Mouse (Mus musculus) neural tube, embryonic 15.5 days (tissue): ENCODE results near the gene Ercc6. TPM values are rescaled to one million over a fixed set of nuclear protein-coding genes. Genes with fewer than 3 reads are reported as not detected.

Experiments
- ATAC-seq: fragments of 200-750 bp; cut with Nextera tagmentation; 2 replicates; pipeline ENCODE4 v1.8.0; 2017; ENCODE audit warnings: mild to moderate bottlenecking, moderate TSS enrichment, moderate library complexity; ENCODE audit not compliant: low FRiP score
- H3K27ac ChIP-seq: fragments of 300-500 bp; sonication (generic); replicated peaks from 2 replicates; pipeline ENCODE4 v1.5.1; 2015; ENCODE audit warnings: mild to moderate bottlenecking, inconsistent platforms
- H3K27me3 ChIP-seq: fragments of 300-500 bp; sonication (generic); replicated peaks from 2 replicates; pipeline ENCODE4 v1.6.1; 2015; ENCODE audit warnings: inconsistent platforms
- H3K36me3 ChIP-seq: fragments of 300-500 bp; sonication (generic); 2 replicates; pipeline ENCODE4 v1.6.1; 2015; ENCODE audit warnings: inconsistent platforms
- H3K4me1 ChIP-seq: fragments of 300-500 bp; sonication (generic); 2 replicates; pipeline ENCODE4 v1.6.1; 2015; ENCODE audit warnings: inconsistent platforms
- H3K4me2 ChIP-seq: fragments of 300-500 bp; sonication (generic); 2 replicates; pipeline ENCODE4 v1.6.1; 2015; ENCODE audit warnings: inconsistent platforms, mild to moderate bottlenecking, moderate library complexity
- H3K4me3 ChIP-seq: fragments of 300-500 bp; sonication (generic); replicated peaks from 2 replicates; pipeline ENCODE4 v1.5.1; 2015; ENCODE audit warnings: mild to moderate bottlenecking, inconsistent platforms
- H3K9ac ChIP-seq: fragments of 300-500 bp; sonication (generic); replicated peaks from 2 replicates; pipeline ENCODE4 v1.6.1; 2015; ENCODE audit warnings: mild to moderate bottlenecking, inconsistent platforms
- H3K9me3 ChIP-seq: fragments of 300-500 bp; sonication (generic); replicated peaks from 2 replicates; pipeline ENCODE4 v1.6.1; 2016; ENCODE audit warnings: inconsistent platforms
- WGBS: fragments of 180-500 bp; shearing (Covaris S2); methylation state at CpG from one replicate; pipeline ENCODE4 v1.1.7; 2015; ENCODE audit warnings: mixed read lengths; 5-methylcytosine and 5-hydroxymethylcytosine counted together
- polyA plus RNA-seq: library from polyadenylated mRNA; unstranded; fragments of >200 nt; fragmentation: Nextera tagmentation; extraction: Ambion mirVana; gene quantifications from 2 replicates; pipeline ENCODE4 v1.2.1, GENCODE M21; 2015

Ercc6 gene
- polyA plus RNA-seq, 1 experiment from 2014 or later, result 20.8 TPM

DNA sequence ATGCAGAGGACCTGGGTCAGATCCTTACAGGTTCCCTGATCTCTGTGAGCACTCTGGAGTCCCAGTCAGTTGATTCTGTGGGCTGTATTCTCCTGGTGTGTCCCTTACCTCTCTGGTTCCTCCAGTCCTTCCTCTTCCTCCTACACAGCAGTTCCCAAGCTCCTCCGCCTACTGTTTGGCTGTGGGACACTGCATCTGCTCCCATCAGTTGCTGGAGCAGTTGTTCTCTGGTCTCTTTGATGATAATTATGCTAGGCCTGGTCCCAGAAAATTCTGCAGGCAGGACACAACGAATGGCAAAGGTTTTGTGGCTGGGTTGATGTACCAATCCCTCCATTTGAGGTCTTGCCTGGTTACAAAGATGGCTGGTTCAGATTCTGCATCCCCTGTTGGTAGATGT, 12.0 kb upstream of the Ercc6 start:
- Histone ChIP-seq H3K9me3 (no peaks in the 10 kb centered on the region), H3K36me3 (no peaks in the 10 kb centered on the region), H3K27me3 (no peaks in the 10 kb centered on the region; the same call in 1 of the 2 replicates), H3K4me2 (no peak overlapping the region), H3K4me1 (peaks cover 2% of the 10 kb centered on the region; the same call in 1 of the 2 replicates), H3K4me3 (no peak overlapping the region), H3K27ac (no peak overlapping the region), H3K9ac (no peak overlapping the region)
- ATAC-seq, result no peak
- WGBS, result 76% methylated on average over 2 of the region's 2 CpGs

DNA sequence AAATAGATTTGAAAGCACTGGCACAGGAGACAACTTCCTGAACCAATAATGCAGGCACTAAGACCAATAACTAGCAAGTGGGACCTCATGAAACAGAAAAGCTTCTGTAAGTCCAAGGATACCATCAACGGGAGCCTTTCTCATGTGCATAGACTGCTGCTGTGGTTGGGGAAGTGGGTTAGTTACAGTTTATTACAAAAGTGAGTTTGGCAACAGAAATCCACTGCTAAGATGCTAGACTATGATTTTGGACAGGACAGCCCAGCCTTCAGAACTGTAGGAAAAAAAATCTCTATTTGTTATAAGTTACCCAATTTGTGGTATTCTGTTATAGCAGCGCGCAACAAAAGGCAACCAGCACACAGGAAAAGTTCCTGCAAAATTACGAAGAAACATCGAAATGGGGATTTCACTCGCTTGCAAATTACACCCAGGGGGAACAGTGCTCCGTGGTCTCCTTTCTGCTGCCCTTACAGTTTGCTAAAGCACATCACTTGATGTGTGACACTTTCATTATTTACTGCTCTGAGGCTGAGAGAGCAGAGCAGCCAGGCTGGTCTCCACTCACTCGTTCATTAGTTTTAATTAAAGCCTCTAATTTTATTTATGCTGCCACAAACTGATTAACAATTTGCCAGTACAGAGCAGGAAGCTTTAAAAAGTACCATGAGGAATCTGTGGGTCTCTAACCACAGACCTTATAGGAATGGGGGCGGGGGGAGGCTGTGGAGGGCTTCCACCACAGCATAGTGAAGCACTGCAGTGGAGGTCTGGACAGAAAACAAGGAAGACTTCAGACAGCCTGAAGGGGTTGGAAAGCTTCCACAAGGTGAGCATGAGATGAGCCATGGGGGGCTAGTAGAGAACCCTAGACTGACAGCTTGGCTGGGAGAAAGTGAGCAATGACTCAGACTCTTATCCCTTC, 10.3 kb upstream of the Ercc6 start:
- Histone ChIP-seq H3K4me2 (no peak overlapping the region), H3K9me3 (no peaks in the 10 kb centered on the region), H3K27me3 (no peaks in the 10 kb centered on the region; the same call in 1 of the 2 replicates), H3K9ac (no peak overlapping the region), H3K36me3 (no peaks in the 10 kb centered on the region), H3K27ac (no peak overlapping the region), H3K4me1 (peaks cover 2% of the 10 kb centered on the region; the same call in 1 of the 2 replicates), H3K4me3 (no peak overlapping the region)
- ATAC-seq, result no peak
- 66% methylated on average over 9 of the region's 9 CpGs for WGBS

DNA sequence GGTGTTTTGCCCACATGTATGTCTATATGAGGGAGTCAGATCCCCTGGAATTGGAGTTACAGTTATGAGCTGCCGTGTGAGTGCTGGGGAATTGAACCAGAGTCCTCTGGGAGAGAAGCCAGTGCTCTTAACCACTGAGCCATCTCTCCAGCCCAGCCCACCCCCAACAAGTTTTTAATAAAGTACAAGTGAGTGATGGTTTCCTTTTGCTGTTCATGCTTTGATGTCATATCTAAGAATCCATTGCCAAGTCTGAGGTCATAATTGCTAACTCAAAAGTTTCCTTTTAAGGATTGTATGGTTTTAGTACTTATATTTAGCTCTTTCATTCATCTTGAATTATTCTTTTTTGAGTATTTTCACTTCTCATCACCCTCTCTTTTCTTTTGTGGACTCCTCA, 9.4 kb upstream of the Ercc6 start:
- H3K9ac ChIP-seq, result no peak overlapping the region
- H3K27me3 ChIP-seq, result no peaks in the 10 kb centered on the region; the same call in 1 of the 2 replicates
- WGBS, result 89% methylated on average over 1 of the region's 1 CpGs
- no peak overlapping the region for H3K4me3 ChIP-seq
- no peaks in the 10 kb centered on the region for H3K9me3 ChIP-seq
- no peak overlapping the region for H3K27ac ChIP-seq
- peaks cover 2% of the 10 kb centered on the region; the same call in 1 of the 2 replicates for H3K4me1 ChIP-seq
- no peak for ATAC-seq
- H3K4me2 ChIP-seq, result no peak overlapping the region
- H3K36me3 ChIP-seq, result no peaks in the 10 kb centered on the region

DNA sequence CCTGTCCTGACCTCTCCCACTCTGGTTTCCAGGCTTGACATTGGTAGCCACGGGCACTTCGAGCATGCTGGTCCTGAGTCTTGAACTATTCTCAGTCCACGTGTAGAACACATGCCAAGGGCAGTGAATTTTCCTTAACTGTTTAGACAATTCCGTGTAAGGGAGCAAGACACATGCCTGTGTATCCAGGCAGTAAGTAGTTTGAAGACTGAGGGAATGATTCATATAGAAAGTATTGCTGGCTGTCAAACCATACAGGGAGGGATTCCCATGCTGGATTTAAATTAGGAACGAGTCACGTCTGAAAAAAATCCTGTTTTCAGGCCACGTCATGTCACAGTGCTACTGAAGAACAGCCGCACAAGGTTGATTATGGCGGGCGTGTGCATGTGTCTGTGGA, 7.0 kb upstream of the Ercc6 start:
- no peaks in the 10 kb centered on the region; the same call in 1 of the 2 replicates for H3K27me3 ChIP-seq
- 90% methylated on average over 10 of the region's 10 CpGs for WGBS
- H3K9me3 ChIP-seq, result no peaks in the 10 kb centered on the region
- H3K4me3 ChIP-seq, result no peak overlapping the region
- H3K36me3 ChIP-seq, result no peaks in the 10 kb centered on the region
- peaks cover 2% of the 10 kb centered on the region; the same call in 1 of the 2 replicates for H3K4me1 ChIP-seq
- no peak overlapping the region for H3K9ac ChIP-seq
- H3K27ac ChIP-seq, result no peak overlapping the region
- ATAC-seq, result no peak
- H3K4me2 ChIP-seq, result no peak overlapping the region

DNA sequence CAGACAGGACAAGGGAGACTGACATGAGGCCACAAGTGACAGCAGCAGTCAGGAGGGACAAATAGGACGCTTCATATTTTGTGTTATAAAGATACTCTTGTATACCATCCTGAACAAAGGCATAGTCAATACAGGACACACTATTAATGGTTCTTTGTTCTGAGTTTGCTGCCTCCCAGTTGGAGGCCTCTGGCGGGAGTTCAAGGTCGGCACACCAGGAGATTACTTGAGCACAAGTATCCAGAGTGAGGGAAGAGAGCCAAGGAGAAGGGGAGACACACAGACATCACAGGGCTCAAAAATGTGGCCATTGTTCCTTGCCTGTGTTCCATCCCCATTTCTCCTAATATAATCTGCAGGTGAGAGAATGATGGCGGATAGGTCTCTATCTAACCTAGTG, 6.1 kb upstream of the Ercc6 start:
- 83% methylated on average over 4 of the region's 4 CpGs for WGBS
- peaks cover 2% of the 10 kb centered on the region; the same call in 1 of the 2 replicates for H3K4me1 ChIP-seq
- H3K36me3 ChIP-seq, result no peaks in the 10 kb centered on the region
- no peak for ATAC-seq
- H3K9me3 ChIP-seq, result no peaks in the 10 kb centered on the region
- no peaks in the 10 kb centered on the region for H3K27me3 ChIP-seq
- no peak overlapping the region for H3K27ac ChIP-seq
- no peak overlapping the region for H3K4me2 ChIP-seq
- no peak overlapping the region for H3K9ac ChIP-seq
- H3K4me3 ChIP-seq, result no peak overlapping the region

- Histone ChIP-seq H3K4me1 (peaks cover 6% of the 10 kb centered on the region), H3K36me3 (no peaks in the 10 kb centered on the region), H3K9me3 (no peaks in the 10 kb centered on the region), H3K27me3 (no peaks in the 10 kb centered on the region), H3K4me3 (no peak overlapping the region), H3K4me2 (no peak overlapping the region), H3K9ac (no peak overlapping the region), H3K27ac (no peak overlapping the region)
- no peak for ATAC-seq
- WGBS, result 75% methylated on average over 10 of the region's 10 CpGs
Observed at GRCm38 (mm10) chr14:32508105-32508835, 5.1 kb upstream of the Ercc6 start.

- H3K4me3 ChIP-seq, result no peak overlapping the region
- no peak overlapping the region for H3K9ac ChIP-seq
- no peak for ATAC-seq
- H3K27ac ChIP-seq, result no peak overlapping the region
- no peaks in the 10 kb centered on the region for H3K36me3 ChIP-seq
- no peaks in the 10 kb centered on the region for H3K27me3 ChIP-seq
- H3K4me2 ChIP-seq, result no peak overlapping the region
- no peaks in the 10 kb centered on the region for H3K9me3 ChIP-seq
- H3K4me1 ChIP-seq, result peaks cover 10% of the 10 kb centered on the region
- 93% methylated on average over 6 of the region's 6 CpGs for WGBS
Observed at GRCm38 (mm10) chr14:32509443-32509961, 3.8 kb upstream of the Ercc6 start.

DNA sequence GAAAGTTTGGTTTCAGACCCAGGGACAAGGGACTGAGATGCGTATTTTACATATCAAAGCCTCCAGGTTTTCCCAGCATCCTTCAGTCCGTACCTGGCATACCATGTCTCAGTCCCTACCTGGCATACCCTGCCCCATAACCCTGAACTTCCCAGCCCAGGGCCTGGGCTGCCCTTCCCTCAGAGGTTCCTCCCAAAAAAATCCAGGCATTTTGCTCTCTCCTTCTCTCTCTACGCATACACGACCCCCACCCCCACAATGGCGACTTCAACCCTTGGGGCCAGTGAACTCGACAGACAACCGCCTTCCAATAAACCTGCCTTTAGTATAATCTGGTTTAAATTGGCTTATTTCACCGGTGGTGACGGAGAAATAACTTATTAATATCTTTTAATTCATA, 409 bp upstream of the Ercc6 start:
- 36% methylated on average over 9 of the region's 9 CpGs for WGBS
- Histone ChIP-seq H3K9ac (peak overlapping the region; percentile 74), H3K36me3 (peaks cover 14% of the 10 kb centered on the region), H3K4me1 (peaks cover 19% of the 10 kb centered on the region), H3K4me3 (peak overlapping the region; percentile 76), H3K27ac (peak overlapping the region; percentile 90), H3K4me2 (peak overlapping the region; percentile 79), H3K9me3 (no peaks in the 10 kb centered on the region), H3K27me3 (no peaks in the 10 kb centered on the region)
- peak; percentile 34; the same call in 1 of the 2 replicates for ATAC-seq

GRCm38 (mm10) chr14:32516086-32516485, 2.8 kb downstream of the Ercc6 start:
- WGBS, result 87% methylated on average over 1 of the region's 1 CpGs
- Histone ChIP-seq H3K4me2 (no peak overlapping the region), H3K4me1 (peaks cover 19% of the 10 kb centered on the region), H3K36me3 (peaks cover 43% of the 10 kb centered on the region), H3K9me3 (no peaks in the 10 kb centered on the region), H3K4me3 (no peak overlapping the region), H3K9ac (no peak overlapping the region), H3K27ac (no peak overlapping the region), H3K27me3 (no peaks in the 10 kb centered on the region)
- no peak for ATAC-seq

DNA sequence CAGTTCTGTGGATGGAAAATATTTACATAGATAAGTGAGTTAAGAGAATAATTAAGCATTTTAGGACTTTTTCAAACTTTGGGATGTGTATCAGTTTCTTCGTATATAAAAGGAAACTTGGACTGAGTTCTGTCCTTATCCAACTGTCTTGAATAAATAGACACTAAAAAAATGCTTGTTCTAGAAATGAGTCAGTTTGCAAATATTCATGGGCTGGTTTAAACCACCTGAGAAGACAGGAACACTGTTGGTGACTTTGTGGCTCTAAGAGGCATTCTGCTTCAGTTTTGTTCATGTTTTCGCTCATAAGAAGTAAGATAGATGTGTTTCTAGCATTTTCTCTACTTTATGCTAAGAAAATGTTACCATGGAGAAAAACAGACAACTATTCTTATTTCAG, 5.2 kb downstream of the Ercc6 start:
- WGBS, result 97% methylated on average over 2 of the region's 2 CpGs
- Histone ChIP-seq H3K36me3 (peaks cover 55% of the 10 kb centered on the region), H3K4me2 (no peak overlapping the region), H3K4me3 (no peak overlapping the region), H3K9me3 (no peaks in the 10 kb centered on the region), H3K9ac (no peak overlapping the region), H3K27ac (no peak overlapping the region), H3K4me1 (peaks cover 19% of the 10 kb centered on the region), H3K27me3 (no peaks in the 10 kb centered on the region)
- ATAC-seq, result no peak

GRCm38 (mm10) chr14:32520400-32520926, 7.1 kb downstream of the Ercc6 start:
- H3K9me3 ChIP-seq, result no peaks in the 10 kb centered on the region
- no peaks in the 10 kb centered on the region for H3K27me3 ChIP-seq
- peaks cover 55% of the 10 kb centered on the region for H3K36me3 ChIP-seq
- peaks cover 3% of the 10 kb centered on the region; the same call in 1 of the 2 replicates for H3K4me1 ChIP-seq
- WGBS, result 75% methylated on average over 7 of the region's 7 CpGs
- H3K4me2 ChIP-seq, result no peak overlapping the region
- no peak overlapping the region for H3K27ac ChIP-seq
- H3K9ac ChIP-seq, result no peak overlapping the region
- no peak for ATAC-seq
- no peak overlapping the region for H3K4me3 ChIP-seq
